Mouse (Mus musculus): ENCODE results near the gene Tardbp. TPM values are rescaled to one million over a fixed set of nuclear protein-coding genes. Genes with fewer than 3 reads are reported as not detected.

The Tardbp gene
- polyA plus RNA-seq, 1 experiment: 37.2 TPM

DNA sequence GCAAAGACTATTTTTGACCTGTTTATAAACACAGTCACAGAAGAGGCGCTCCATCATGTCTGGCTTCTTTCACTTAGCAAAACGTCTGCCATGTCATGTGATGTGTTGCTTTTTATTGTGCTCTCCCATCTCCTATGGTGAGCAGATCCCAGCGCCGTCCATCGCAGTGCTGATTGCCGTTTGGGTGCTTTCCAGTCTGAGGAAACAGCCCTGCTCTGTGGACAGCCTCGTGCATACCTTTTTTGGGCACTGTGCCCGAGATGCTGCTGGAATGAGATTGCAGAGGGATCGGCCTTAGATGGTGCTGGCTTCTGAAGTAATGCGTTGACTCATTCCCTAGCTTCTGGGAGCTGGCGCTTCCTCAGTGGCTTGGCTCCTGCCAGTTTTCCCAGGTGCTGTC is 19.8 kb upstream of the Tardbp start:
- TF ChIP-seq GATA1 (IDR thresholded peaks at IDR 0.05; ENCODE audit: low read length): no peak

DNA sequence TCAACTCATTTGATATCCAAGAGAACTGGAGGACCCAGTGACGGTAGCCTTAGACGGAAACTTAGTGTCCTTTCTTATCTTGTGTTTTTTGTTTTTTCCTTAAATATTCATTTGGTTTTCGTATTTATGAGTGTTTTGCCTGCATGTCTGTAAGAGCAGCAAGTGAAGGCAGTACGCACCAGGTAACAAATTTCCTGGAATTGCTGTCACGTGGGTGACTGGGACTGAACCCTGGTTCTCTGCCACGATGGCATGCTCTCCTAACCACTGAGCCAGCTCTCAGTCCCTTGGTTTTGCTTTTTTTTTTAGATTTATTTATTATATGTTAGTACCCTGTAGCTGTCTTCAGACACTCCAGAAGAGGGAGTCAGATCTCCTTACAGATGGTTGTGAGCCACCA is 18.1 kb upstream of the Tardbp start:
- TF ChIP-seq GATA1 (IDR thresholded peaks at IDR 0.05; ENCODE audit: low read length): no peak

DNA sequence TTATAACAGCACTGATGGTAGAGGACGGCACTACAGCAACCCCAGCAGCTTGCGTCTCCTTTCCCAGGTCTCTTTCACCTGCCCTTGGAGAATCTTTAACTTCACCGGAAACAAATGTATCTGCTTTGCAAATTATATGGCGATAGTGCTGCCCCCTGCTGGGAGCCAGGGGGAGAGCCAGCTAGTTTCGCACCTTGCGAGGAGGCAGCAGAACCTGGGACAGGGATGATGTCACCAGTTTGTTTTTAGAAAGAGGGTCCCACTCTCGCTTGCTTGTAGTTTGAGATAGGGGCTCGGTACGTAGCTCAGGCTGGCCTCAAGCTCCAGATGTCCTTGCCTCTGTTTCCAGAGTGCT is 17.3 kb upstream of the Tardbp start:
- no peak for TF ChIP-seq GATA1 (IDR thresholded peaks at IDR 0.05; ENCODE audit: low read length)

DNA sequence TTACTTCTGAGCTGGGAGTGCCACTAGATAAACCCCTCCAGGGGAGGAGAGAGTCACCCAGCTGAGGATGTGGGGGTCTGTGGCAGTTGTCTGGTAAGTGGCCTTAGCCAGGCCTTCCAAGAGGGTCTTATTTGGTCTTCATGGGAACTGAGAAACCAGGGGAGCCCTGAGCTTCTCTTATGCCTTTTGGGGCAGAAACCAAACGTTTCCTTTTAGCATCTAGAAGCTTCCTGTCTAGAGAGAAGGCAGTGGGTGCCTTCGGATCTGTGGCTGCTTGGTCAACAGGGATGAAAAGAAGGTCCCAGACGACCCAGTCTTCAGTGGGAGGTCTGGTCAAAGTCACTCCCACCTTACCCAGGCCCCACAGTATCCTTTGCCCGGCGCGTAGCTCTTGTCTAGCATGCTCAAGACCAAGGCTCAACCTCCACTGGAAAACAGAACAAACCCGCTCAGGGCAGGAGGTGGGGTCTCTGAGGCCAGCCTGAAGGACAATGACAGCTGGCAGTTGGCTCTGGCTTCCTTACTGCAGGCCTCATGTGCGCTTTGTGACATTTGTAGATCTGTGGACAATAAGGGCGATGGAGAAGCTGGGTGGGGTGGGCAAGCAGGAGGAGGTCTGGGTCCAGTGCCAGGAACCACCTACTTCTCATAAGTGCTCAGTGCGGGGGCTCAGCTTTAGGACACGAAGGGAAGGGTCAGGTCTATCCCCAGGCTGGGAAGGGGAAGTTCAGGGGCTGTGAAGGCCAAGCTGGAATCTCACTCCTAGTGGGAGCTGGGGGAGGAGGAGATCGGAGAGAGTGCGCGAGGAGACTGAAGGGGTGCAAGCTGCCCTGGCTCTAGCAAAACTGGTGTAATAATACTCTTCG is 16.7 kb upstream of the Tardbp start, which contains the start of gene Gm572:
Gm572 (plus strand) TSS at position 27 of the 866 bp plus-strand sequence.
- no peak for TF ChIP-seq GATA1 (IDR thresholded peaks at IDR 0.05; ENCODE audit: low read length)

DNA sequence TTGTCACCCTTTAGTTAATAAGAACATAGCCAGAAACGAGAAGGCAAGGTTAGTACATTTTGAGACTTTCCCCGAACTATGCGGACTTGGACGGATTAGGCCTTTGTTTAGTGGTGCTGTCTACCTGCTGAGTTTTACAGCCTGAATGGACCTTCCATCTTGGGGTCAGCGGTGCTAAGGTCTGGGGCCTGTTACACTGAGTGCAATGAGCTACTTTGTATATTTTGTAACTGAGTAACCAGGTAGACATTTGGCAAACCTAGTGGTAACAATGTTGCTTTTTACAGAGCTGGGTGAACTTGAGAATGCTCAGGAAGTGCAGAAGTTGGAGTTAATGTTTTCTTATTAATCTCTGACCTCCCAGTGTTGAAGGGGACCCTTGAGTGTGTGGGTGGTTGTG is 14.3 kb upstream of the Tardbp start:
- no peak for TF ChIP-seq GATA1 (IDR thresholded peaks at IDR 0.05; ENCODE audit: low read length)

DNA sequence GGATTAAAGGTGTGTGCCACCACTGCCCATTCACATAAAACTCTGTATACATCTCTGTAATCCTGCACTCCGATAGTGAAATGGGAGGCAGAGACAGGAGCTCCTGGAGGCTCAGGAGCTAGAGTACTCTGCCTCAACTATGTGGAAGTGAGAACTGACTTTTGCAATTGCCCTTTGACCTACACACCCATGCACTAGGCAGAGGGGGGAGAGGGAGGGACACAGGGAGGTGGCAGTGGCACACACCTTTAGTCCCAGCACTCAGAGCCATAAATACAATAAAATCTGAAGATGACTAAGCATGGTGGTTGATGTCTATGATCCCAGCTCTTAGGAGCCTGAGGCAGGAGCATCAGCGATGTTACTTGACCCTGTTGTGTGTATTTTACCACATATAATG is 12.6 kb upstream of the Tardbp start:
- no peak for TF ChIP-seq GATA1 (IDR thresholded peaks at IDR 0.05; ENCODE audit: low read length)

DNA sequence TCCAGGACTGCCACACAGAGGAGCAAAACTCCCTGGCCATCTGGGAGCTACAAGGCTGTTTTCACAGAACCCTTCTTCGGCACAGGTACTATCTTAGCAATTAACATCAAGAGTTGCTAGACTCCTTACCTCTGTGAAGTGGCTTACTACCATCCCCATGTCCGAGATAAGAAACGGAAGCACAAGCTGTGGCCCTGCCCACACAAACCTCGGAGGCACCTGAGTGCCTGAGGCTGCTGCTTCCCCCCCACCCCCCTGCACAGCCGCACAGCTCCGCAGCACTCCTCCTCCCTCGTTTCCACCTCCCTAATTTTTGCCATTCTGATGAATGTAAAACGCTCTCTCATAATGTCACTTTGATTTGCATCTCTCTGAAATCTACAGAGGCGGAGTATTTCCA is 11.5 kb upstream of the Tardbp start:
- no peak for TF ChIP-seq GATA1 (IDR thresholded peaks at IDR 0.05; ENCODE audit: low read length)

DNA sequence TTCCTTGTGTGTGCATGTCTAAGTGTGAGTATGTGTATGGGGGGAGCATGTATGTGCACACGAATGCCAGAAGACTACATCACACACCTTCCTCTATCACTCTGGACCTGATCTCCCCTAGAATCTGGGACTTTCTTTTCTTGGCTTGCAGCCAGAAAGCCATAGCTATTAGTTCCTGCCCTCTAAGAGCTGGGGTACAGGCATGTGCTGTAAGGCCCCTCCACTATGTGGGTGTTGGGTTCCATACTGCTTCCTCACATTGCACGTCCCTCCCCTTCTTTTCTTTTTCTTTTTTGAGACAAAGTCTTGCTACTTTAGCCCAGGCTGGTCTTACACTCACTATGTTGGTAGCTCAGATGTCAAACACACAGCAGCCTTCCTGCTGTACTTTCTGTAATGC is 8.5 kb upstream of the Tardbp start:
- TF ChIP-seq GATA1 (IDR thresholded peaks at IDR 0.05; ENCODE audit: low read length): no peak

DNA sequence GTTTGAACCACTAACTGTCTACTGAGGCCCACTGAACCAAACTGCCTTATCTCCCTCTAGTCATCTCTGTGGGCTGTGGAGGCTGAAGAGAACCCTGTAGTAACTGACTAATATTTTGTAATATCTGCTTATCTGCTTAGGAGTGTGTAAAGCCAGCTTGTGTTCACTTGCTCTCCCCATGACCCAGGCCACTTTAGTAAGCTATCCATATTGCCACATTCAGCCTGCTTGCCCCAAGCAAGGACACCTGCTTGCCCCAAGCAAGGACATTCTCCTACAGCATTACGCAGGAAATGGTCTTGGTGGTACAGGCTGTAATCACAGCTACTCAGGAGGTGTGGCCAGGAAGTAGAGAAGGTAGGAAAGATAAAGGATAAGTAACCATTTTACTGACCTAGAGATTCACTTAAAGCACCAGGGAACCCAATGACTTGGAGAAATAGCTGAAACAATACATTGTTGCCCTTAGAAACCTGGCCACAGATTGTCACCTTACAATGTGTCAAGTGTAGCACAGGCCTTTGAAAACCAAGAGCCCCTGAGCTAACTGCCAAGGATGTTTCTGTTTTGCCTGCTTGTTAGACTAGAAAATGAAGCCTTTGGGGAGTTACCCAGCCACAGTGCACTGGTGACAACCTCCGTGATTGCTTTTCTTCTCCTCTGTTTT is 6.7 kb upstream of the Tardbp start:
- no peak for TF ChIP-seq GATA1 (IDR thresholded peaks at IDR 0.05; ENCODE audit: low read length)

DNA sequence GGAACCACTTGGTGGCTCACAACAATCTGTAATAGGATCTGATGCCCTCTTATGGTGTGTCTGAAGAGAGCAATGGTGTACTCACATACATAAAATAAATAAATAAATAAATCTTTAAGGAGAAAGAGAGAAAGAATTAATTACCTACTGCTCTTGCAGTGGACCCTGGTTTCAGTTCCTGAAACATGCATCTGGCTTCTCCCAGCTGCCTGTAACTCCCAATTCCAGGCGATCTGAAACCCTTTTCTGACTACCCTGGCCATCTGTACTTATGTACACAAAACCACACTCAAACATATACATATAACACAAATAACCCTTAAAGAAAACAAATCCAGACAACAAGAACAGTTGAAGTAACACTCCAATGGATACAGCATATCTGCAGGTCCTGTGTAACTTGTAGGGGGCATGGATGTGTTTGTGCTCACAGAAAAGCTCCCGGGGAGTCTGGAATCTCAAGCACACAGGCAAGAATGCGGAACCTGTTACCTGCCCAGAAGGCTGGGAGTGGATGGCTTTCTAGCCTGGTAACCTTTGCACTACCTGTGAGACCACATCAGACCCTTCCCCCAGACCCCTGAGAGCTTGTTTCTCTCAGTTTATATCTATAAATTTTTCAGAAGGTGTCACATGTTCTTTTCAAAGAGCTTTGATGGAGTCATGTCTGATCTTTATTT is 5.3 kb upstream of the Tardbp start:
- no peak for TF ChIP-seq GATA1 (IDR thresholded peaks at IDR 0.05; ENCODE audit: low read length)

DNA sequence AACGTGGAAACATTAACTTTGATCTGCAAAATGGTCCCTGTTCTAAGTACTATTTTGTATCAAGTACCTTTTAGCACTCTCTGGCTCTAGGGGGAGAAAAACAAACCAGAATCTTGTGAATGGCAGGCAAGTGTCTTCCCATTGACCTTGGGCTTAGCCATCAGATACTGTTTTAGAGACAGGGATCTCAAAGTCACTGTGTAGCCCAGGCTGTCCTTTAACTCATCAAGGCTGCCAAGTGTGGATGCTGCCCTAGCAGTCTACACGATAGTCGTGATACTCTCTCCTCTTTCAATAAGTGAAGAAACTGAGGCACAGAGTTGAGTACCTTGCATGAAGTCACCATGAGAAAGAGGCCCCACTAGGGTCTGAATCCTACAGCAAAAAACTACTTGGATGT is 427 bp upstream of the Tardbp start:
- TF ChIP-seq GATA1 (IDR thresholded peaks at IDR 0.05; ENCODE audit: low read length): no peak

DNA sequence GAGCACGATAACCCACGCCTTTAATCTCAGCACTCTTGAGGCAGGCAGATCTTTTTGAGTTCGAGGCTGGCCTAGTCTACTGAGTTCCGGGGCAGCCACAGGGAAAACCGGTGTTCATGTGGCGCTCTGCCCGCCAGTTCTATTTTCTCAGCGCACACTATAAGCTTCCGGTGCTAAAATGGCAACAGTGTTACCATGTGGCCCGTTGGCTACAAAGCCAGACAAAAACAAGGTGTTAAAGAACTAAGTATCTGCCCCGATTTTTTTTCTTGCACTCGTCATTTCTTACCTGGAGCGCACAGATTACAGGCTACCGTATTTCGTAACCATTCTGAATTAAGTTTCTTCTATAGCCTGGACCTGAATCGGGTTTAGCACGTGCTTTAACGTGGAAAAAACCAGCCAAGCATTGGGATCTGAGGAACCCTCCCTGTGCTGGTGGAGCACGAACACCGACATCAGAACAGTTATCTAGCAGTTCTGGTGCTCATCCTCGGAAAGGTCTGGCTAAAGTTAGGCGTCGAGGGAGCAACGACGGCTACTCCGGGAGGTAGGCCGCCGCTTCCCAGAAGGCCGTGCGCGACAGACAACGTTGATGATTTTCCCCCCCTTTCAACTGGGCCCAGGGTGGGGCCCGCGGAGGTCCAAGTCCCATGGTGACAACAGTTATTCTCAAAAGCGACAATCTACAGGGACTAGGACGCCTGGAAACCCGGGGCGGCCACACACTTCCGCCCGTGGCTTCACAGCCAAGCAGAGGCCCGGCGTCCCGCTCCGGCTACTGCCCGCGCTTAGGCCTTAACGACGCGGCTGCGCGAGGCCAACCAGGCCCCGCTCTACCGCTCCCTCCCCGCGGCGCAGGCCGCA is 830 bp downstream of the Tardbp start:
- TF ChIP-seq GATA1 (IDR thresholded peaks at IDR 0.05; ENCODE audit: low read length): no peak

DNA sequence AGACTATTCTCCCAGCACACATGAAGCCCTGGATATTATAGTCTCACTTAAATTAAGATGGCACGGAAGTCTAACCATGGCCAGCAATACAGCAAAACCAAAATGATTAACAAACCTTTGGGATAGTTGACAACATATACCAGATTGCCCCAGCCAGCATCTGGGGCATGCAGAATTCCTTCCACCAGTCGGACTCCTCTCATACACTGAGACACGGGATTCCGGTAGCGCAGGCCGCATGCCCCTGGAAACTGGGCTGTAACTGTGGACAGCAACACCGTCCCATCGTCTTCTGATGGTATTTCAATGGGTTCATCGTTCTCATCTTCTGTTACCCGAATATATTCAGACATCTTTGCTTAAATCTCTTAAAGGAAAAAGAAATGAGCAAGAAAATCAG is 1.8 kb downstream of the Tardbp start:
- TF ChIP-seq GATA1 (IDR thresholded peaks at IDR 0.05; ENCODE audit: low read length): no peak

DNA sequence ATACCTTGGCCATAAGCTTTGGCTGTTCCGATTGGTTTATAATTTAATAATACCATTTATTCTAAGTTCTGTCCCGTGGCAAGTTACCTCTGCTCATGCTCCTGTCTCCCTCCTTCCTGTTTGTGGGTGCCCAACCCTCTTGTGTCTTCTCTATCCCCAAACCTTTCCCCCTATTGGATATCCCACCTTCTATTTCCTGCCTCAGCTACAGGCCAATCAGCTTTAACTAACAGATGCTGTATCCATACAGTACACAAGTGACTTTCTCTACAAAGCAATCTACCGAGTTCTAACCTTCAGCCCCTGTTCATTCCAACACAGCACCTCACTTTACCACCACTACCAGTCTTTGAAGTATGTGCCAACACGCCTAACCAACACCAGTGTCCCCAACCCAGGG is 3.2 kb downstream of the Tardbp start:
- TF ChIP-seq GATA1 (IDR thresholded peaks at IDR 0.05; ENCODE audit: low read length): no peak

DNA sequence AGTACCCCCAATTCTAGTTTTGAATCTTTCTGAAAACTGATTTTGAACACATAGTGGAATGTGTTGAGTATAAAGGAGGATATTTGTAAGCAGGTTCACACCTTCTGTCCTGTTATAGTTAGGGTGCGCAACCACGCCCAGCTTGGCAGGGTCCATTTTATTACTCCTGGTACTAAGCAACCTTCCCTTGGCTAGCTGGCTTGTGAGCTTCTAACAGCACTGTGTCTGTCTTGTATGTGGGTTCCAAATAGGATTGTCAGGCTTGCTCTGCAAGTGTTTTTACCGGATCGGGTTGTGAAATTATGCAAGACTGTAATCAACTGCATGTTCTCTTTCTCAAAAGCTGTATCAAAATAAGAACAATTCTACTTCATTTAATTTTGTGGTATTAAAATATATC is 4.3 kb downstream of the Tardbp start:
- TF ChIP-seq GATA1 (IDR thresholded peaks at IDR 0.05; ENCODE audit: low read length): no peak

Measured in G1E-ER4 (cell line).